In genomic region chr4:126782996-126783395, GRCm38 (mm10) we compare ENCODE assay signal across 13 mouse cellular contexts. TPM values are rescaled to one million over a fixed set of nuclear protein-coding genes. Genes with fewer than 3 reads are reported as not detected.
DNase-seq lines count a peak whose midpoint lies in the region; ATAC-seq lines count a peak whose summit lies in the region.
"Had no signal": no experiment of that assay in that cellular context is flagged by ENCODE, and none has a peak within 500 bp of the region (broad histone marks: within the 10 kb centered on the region; RNA-seq: fewer than 3 reads in every experiment).

No protein-coding gene starts in this region.

- ATAC-seq in cerebellum, adult (ENCODE audit: insufficient number of reproducible peaks, low FRiP score, low TSS enrichment): no peak; the same call in 1 of the 2 replicates

- peak; percentile 20 for DNase-seq in cerebellum, adult 11 months
- DNase-seq in right cerebral cortex, adult 18-20 months: peak; percentile 66
- no peak for DNase-seq in right cerebral cortex, postnatal 4 days
- peak; percentile 45 to 53 for DNase-seq in layer of hippocampus, postnatal 36 days
- DNase-seq in heart, postnatal 4 days: no peak
- DNase-seq in spleen, postnatal 14 days (ENCODE audit: low spot score in 2 of 2): no peak
- DNase-seq in urinary bladder, adult 2 months (ENCODE audit: low spot score): no peak
- DNase-seq: gastrocnemius, adult 2 months; kidney, postnatal 10 days had no signal

RNA-seq across cellular contexts. Expression of gene AU040320, which starts 29.7 kb away (rescaled TPM):
- 10 to 100 TPM; 65.6 to 66.1 TPM for total RNA-seq in layer of hippocampus, postnatal 36 days (2021)
- 10 to 100 TPM; 21.3 to 22.8 TPM for total RNA-seq in heart, postnatal 4 days (2021)
- 20.6 and 24.4 TPM in 2 replicates for polyA plus RNA-seq in urinary bladder, adult 2 months (2012; rRNA removed)

RNA-seq across cellular contexts. Expression of gene Ncdn, which starts 29.8 kb away (rescaled TPM):
- 1,000 to 10,000 TPM; 1,851 to 1,927 TPM for total RNA-seq in layer of hippocampus, postnatal 36 days (2021)
- 10 to 100 TPM; 17.5 to 18.3 TPM for total RNA-seq in heart, postnatal 4 days (2021)
- 26.1 and 27.2 TPM in 2 replicates for polyA plus RNA-seq in urinary bladder, adult 2 months (2012; rRNA removed)

RNA-seq across cellular contexts. Expression of gene Tfap2e, which starts 47.0 kb away (rescaled TPM):
- total RNA-seq in layer of hippocampus, postnatal 36 days (2021): not detected
- not detected for total RNA-seq in heart, postnatal 4 days (2021)
- polyA plus RNA-seq in urinary bladder, adult 2 months (2012; rRNA removed): 0.04 TPM in 1 of 2 replicates, not detected in the other
- total RNA-seq: gastrocnemius, adult 2 months had no signal
- polyA plus RNA-seq: embryonic facial prominence, embryonic 12.5 days; heart, embryonic 11.5 days; liver, embryonic 14.5 days had no signal

Comparison
In these comparisons a context has a peak if more than half of its experiments do, and no peak if none do; other contexts are left out.
1. DNase-seq: peak in cerebellum, adult 11 months (single experiment), right cerebral cortex, adult 18-20 months (single experiment) and layer of hippocampus, postnatal 36 days (2 of 2); none in right cerebral cortex, postnatal 4 days (single experiment), heart, postnatal 4 days (single experiment), spleen, postnatal 14 days (0 of 2) and urinary bladder, adult 2 months (single experiment).
2. RNA of gene Ncdn, which starts 29.8 kb away (total RNA-seq): 1,851 to 1,927 TPM in layer of hippocampus, postnatal 36 days; 17.5 to 18.3 TPM in heart, postnatal 4 days; every median in the first group is over 10 times any median in the second.